Mouse (Mus musculus): ENCODE data around the gene Nr1h5.

GRCm38 (mm10) chr3:102954476-102954875, 9.5 kb downstream of the Nr1h5 start:
- TF ChIP-seq CTCF (IDR thresholded peaks at IDR 0.05 in 2 of 3, conservative IDR thresholded peaks at IDR 0.05 in 1 of 3; ENCODE audit: control insufficient read depth in 1 of 3, insufficient read depth in 1 of 3, low read depth in 2 of 3, low read length in 3 of 3, poor library complexity in 1 of 3, severe bottlenecking in 1 of 3) (no peak), USF1 (IDR thresholded peaks at IDR 0.05; ENCODE audit: low read depth, low read length) (no peak), CHD2 (IDR thresholded peaks at IDR 0.05; ENCODE audit: low read length) (no peak), EP300 (IDR thresholded peaks at IDR 0.05; ENCODE audit: low read depth in 1 of 2, low read length in 2 of 2) (no peak), POLR2AphosphoS5 (IDR thresholded peaks at IDR 0.05; ENCODE audit: borderline replicate concordance, low read depth, low read length) (no peak), MAX (IDR thresholded peaks at IDR 0.05; ENCODE audit: low read length) (no peak), POLR2A (IDR thresholded peaks at IDR 0.05; ENCODE audit: control insufficient read depth in 1 of 2, insufficient read depth in 1 of 2, low read depth in 1 of 2, low read length in 2 of 2, poor library complexity in 1 of 2) (no peak), MAFK (IDR thresholded peaks at IDR 0.05; ENCODE audit: borderline replicate concordance, low read depth, low read length) (no peak), E2F4 (IDR thresholded peaks at IDR 0.05; ENCODE audit: borderline replicate concordance, low read depth, low read length) (no peak)

Measured in MEL (cell line).